Mouse (Mus musculus): ENCODE measurements around the gene Vax1.

DNA sequence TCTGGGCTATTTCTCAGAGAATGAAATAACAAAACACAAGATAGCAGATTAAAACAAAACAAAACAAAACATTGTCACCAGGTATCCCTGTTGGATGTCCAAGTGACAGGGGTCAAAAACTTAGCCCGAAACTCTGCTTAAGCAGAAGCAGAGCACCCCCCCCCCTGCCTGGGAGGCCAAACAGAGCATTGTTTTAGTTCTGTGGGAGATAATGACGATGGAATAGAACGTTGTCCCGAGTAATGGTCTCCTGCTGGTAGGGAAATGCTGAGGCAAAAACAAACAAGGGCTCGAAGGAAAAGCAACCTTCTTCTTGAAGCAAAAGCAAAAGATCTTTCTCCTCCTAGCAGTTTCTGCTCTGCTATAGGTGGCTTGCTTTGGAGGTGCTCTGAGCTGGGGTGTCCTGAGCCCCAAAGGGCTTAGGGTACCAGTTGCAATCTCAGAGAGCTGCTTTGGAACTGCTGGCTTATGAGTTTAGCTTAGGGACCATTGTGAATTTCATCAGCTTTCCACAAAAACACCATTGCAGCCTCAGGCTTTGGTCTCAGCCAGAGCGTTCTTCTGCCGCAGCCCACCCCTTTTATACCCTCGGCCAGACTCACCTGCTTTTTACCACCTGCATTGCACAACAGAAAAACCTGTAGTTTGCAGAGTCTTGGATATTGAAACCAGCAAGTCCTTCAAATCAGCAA lies 20.7 kb upstream of the Vax1 start:
- no peak for TF ChIP-seq CTCF (IDR thresholded peaks at IDR 0.05; ENCODE audit: low read depth)
- no peak for TF ChIP-seq EP300 (IDR thresholded peaks at IDR 0.05; ENCODE audit: low read depth)

Measured in heart, postnatal 0 days (tissue).